Comparison of ENCODE assay signal across 8 mouse cellular contexts in genomic region chr4:154160538-154161390, GRCm38 (mm10). TPM values are rescaled to one million over a fixed set of nuclear protein-coding genes. Genes with fewer than 3 reads are reported as not detected.
DNase-seq lines count a peak whose midpoint lies in the region; ATAC-seq lines count a peak whose summit lies in the region.

Gene Tprgl, minus strand, starts transcription at chr4:154160666.

- ATAC-seq in megakaryocyte progenitor cell, adult 5-6 weeks (replicated peaks; ENCODE audit: poor library complexity) = peak; percentile 79

- DNase-seq in adipocyte (ENCODE audit: low spot score) = peak; percentile 95
- peak; percentile 96 for DNase-seq in embryo, embryonic 10 days (ENCODE audit: low spot score)
- peak; percentile 96 for DNase-seq in gastrocnemius, postnatal 10 days
- peak; percentile 97 for DNase-seq in induced T-regulatory cell, adult 2 months (ENCODE audit: low read depth)
- peak; percentile 92 to 97 for DNase-seq in left cerebral cortex, adult 9 months (ENCODE audit: low spot score in 2 of 2)
- peak; percentile 97 for DNase-seq in right cerebral cortex, postnatal 14 days
- peak; percentile 95 to 97 for DNase-seq in urinary bladder, postnatal 36 days (ENCODE audit: low spot score in 2 of 2)

RNA-seq across cellular contexts. Expression of gene Tprgl, which starts in this region (rescaled TPM):
- total RNA-seq in gastrocnemius, postnatal 10 days (2021) = 10 to 100 TPM; 80.1 to 90.4 TPM
- total RNA-seq in megakaryocyte progenitor cell, adult 5-6 weeks (2015) = 41.9 and 43.8 TPM in 2 replicates
- total RNA-seq in megakaryocyte progenitor cell, adult 5-6 weeks (2017) = 22.9 and 32.9 TPM in 2 replicates

Comparison
In these comparisons a context has a peak if more than half of its experiments do, and no peak if none do; other contexts are left out.
1. Peak in every context shown above with its lines: DNase-seq and ATAC-seq.